Mouse (Mus musculus): ENCODE results near the gene Klhl18.
A peak's percentile ranks its signal among the peaks of the same experiment; 100 is the strongest.

Gene Klhl18

DNA sequence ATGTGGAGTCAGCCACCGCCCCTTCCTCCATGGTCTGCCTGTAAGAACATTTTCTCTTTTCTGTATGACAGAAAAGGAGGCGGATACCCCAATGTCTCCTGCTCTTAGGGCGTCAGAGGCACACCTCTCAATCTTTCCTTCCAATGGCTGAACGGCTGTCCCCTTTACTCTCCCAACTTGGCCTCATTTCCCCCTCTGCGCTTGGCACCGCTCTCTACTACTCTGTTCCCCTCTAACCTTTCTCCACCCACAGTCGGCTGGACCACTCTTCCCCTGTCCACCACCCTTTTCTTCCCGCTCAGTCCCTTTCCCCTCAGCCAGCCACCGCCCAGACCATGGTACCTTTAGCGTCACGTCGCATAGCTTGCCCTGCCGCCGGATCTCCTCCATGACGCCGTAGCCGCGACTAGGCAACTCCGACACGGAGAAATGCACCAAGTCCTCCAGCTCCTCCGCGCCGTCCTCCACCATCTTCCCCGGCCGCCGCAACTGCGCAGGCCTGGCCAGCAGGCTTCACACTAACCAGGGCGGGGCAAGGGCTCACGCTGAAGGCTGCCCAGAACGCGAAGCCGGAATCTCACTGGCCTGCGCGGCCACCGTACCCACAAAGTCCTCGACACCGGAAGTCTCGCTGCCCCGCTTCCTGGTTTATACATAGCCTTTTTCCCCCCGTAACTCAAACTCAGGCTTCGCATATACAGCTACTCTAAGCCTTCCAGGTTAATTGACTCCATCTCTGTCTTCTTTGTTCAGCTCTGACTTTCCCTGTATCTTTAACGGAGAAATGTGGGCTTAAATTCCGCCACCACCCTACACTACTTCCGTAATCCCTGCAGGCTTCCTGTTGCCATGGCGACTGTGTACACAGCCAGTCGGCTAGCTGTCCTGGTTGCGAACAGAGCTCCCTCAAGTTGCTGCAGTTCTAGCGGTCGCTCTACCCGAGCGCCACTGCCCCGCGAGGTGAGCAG is at the start of gene Klhl18, which contains the start of gene Kif9:
TSS of gene Klhl18 (minus strand) at position 571 of the 968 bp plus-strand sequence.
TSS of gene Kif9 (plus strand) at position 835 of the 968 bp plus-strand sequence.
- peak; percentile 96 for DNase-seq (ENCODE audit: low read depth, low spot score)

DNA sequence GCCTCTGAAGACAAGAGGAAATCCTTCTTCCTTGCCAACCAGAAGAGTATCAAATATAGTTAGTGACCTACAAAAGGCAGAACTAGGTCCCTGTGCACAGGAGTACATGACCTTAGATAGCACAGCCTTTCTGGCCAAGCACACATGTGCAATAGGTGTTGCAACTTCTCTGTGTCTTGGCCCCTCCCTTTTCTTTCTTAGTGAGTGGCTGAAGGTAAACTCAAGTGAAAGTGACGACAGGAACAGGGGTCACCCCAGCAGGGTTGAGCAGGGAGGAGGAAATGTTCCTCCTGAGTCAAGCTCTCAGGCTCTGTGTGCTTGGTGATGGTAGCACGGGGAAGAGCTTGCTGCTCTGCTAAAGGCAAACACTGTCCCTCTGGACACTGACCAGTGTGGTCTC is 49.2 kb upstream of the Klhl18 start:
- DNase-seq (ENCODE audit: low read depth, low spot score): no peak

DNA sequence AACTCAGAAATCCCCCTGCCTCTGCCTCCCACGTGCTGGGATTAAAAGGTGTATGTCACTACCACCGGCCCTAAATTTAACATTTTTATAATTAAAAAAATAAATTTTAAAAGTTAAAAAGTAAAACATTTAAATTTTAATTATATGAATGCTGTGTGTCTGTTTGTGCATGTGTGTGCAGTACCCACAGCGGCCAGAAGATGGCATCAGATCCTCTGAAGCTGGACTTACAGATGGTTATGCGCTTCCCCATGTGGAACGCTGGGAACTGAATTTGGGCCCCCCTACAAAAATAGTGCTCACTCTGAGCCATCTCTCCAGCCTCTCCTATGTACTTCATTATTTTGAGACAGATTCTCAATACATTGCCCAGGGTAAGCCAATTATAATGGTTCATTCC is 14.4 kb upstream of the Klhl18 start:
- DNase-seq (ENCODE audit: low read depth, low spot score): no peak

DNA sequence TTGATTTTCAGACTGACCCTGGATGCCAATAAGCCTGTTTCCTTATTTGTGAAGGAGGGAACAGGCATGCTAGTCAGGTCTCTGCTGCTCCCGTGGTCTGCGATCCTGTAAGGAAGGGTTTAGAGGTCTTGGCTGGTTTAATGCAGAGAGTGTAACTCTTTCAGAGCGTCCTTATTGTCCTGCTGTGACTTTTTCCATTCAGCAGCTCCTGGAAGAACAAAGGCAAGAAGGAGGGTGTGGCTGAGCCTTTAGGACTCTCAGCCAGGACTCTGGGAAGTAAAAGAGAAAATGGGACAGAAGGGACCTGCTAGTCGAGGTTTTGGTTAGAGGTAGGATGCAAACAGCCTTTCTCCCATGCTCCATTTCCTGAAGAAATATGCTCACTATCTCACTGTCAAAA is 12.3 kb upstream of the Klhl18 start:
- DNase-seq (ENCODE audit: low read depth, low spot score): no peak

DNA sequence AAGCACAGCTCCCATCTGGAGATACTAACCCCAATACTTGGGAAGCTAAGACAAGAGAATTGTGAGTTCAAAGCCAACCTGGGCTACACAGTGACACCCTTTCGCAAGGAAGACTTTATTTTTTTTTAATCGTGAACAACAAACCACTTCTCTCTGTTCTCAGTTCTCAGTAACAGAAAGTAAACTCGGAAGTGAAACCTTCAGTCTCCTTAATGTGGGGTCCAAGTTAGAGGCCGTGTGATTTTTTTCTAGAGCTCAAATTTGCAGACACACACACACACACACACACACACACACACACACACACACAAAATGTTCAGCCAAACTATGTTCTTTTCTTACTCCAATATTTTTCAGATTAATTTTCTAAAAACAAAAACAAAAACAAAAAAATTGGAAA is 2.1 kb upstream of the Klhl18 start:
- no peak for DNase-seq (ENCODE audit: low read depth, low spot score)

DNA sequence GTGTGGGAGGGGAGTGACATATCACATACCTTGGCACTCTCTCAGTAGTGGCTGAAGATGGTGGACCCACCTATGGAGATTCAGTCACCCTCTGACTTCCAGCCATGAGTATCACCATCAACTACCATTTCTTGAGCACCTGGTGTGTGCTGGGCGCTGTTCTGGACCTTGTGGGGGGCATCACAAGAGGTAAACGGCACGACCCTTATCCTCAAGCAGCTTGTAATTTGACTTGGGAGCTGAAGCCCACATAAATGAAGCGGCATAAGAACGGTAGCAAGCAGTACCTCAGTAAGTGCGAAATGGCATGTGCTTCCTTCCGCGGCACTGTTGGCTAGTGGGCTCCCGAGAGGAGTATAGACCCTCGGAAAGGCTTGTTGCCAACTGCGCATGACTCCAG is 1.5 kb upstream of the Klhl18 start:
- DNase-seq (ENCODE audit: low read depth, low spot score): no peak

DNA sequence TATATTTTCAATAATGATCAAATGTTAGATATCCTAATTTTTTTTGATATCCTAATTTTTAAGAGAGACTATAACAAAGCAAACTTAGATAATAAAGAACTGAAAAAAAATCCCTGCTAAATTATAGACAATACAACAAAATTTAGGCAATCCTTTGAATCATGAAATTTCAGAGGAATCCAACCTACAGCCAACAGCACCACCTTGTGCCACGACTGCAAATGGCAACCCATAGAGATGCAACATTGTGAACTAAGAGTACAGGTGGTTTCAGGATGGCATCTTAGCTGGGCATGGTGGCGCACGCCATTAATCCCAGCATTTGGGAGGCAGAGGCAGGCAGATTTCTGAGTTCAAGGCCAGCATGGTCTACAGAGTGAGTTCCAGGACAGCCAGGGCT is 10.3 kb downstream of the Klhl18 start:
- DNase-seq (ENCODE audit: low read depth, low spot score): no peak

DNA sequence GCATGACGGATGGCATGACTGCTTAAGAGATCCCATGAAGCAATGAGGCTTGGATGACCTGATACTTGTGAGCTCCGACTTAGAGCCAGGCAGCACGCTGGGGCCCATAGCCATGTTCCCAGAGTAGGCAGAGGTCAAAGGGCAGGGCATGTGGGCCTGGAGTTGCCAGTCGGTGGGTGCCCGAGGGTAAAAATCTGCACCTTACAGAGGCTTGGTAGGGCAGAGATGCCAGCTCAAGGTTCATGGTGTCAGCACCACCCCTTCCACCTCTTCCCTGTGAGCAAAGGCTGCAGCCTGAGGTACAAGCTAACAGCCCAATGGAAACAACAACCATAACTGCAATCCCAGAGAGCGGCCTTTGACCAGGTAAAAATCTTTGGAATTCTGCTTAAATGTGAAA is 11.2 kb downstream of the Klhl18 start:
- no peak for DNase-seq (ENCODE audit: low read depth, low spot score)

DNA sequence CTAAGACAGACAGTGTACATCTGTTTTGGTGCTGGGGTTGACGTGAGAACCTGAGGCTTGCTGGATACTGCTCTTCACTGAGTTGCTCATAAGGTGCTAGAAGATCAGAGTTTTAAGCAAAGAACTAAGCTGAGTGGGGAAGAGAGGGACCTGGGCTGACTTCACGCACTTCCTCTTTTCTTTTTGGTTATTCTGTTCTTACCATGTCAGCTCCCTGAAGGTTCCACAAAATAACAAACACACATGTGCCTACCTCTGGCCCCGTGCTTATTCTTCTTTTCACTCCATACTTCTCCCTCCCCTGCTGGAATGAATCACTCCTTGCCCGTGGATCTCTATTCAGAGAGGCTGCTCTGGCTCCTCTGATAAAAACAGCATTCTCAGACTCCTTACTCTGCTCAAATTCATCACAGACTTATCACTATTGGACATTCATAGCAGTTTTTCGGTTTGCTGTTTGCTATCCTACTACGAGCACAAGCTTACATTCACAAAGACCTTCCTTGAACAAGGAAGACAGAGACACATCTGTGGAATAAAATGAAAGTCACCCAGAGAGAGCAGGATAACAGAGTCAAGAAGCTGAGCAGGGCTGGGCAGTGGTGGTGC is 12.4 kb downstream of the Klhl18 start:
- no peak for DNase-seq (ENCODE audit: low read depth, low spot score)

DNA sequence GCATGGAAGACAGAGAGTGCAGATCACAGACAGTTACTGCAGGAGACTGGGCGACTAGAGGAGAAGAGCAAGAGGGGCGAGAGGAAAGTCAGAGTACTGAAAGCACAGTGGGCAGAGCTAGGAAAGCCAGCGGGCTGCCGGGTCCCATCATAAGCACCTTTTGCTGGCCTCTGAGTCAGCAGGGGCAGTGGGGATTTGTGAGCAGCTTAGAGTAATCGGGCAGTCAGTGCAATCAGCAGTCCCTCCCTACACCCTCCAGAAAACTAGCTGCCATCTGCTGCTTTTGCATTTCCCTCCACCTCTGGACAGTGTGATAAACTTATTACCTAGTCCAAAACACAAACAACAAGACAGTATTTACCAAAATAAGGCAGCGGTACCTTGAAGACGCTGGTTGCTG is 14.2 kb downstream of the Klhl18 start:
- DNase-seq (ENCODE audit: low read depth, low spot score): no peak

DNA sequence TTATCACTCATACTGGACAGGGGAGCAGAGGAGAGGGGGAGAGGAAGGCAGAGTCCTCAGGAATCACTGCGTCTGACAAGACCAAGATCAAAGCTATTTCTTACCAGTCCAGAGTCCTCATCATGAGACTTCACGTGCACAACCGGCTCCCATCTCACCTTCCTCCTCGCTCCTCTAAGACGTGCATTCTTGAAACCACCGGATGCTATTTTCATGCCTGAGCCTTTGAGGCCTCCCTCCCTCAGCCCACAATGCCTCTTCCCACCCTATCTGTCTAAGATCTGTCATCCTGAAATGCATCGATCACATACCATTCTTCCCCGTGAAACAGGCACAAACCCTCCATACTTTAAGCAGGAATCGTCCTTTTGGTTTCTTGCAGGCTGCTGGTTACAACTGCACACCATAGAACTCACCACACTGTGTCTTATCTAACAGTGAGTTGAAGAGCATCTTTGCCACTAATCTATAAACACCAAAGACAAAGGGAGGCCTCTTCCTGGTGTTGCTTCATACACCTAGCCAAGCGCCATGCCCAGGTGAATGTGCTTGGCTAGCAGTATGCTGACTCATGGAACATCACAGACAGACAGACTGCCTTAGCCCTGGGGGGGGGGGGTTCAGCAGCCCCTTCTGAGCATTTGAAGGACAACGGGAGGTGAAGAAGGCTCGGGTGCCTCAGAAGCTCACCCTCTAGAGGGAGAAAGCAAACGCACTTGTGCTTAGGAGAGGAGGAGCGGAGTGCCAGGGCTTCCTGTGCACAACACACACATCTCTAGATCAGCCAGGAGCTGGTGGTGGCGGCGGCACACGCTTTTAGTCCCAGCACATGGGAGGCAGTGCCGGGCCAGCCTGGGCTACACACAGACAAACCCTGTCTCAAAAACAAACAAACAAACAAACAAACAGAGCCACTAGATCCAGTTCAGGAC is 15.3 kb downstream of the Klhl18 start:
- DNase-seq (ENCODE audit: low read depth, low spot score): no peak

DNA sequence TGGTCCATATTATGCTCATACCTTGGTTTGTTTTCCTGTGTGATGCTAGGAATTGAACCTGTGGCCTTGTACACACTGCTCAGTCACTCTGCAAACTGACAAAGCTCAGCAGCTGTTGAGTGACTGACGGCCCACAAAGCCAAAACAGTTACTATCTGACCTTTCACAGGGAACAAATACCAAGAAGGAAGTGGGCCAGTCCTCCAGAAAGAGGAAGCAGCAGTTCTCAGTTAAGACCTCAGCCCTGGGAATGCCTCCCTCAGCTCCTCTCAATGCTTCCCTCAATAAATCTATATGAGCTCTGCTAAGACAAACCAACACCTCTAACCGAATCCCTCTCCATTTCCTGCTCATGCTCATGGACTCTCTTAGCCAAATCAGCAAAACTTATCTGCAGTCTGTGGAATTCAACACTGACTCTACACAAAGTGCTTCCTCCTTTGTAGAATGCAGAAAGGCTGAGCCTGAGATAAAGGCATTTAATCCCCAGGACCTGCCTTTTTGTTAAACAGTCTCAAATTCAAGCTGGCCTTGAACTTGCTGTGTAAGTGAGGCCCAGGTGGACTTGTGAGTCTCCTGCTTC is 17.3 kb downstream of the Klhl18 start:
- DNase-seq (ENCODE audit: low read depth, low spot score): no peak

DNA sequence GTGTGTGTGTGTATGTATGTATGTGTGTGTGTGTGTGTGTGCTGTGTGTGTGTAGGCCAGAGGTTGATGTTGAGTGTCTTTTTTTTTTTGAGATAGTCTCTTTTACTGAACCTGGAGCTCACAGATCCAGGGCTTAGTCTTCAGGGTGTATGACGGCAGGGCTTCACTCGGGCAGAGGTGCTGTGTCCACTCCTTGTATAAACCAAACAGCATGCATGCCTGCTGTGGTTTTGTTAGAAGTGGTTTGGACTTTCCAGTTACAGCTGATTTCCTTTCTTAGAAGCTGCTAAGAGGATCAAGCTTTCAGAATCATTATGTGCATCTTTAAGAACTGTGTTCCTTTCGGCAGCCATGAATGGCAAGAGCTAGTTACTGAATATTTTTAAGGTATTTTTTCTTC is 18.6 kb downstream of the Klhl18 start:
- DNase-seq (ENCODE audit: low read depth, low spot score): no peak

DNA sequence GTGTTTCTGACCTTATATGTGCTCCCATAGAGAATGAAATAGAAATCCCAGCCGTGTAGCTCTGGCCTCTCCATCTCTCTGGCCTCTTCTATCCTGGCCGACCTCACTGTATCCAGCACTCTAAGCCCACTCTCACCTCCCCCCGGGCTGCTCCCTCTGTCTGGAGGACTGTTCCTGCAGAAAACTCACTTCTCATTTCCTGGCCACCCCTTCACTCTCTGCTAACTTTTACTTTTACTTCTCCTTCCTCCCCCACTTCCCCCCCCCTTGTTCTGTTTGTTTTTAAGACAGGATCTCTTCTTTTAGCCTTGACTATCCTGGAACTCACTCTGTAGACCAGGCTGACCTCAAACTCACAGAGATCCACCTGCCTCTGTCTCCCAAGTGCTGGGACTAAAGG is 24.0 kb downstream of the Klhl18 start:
- no peak for DNase-seq (ENCODE audit: low read depth, low spot score)

DNA sequence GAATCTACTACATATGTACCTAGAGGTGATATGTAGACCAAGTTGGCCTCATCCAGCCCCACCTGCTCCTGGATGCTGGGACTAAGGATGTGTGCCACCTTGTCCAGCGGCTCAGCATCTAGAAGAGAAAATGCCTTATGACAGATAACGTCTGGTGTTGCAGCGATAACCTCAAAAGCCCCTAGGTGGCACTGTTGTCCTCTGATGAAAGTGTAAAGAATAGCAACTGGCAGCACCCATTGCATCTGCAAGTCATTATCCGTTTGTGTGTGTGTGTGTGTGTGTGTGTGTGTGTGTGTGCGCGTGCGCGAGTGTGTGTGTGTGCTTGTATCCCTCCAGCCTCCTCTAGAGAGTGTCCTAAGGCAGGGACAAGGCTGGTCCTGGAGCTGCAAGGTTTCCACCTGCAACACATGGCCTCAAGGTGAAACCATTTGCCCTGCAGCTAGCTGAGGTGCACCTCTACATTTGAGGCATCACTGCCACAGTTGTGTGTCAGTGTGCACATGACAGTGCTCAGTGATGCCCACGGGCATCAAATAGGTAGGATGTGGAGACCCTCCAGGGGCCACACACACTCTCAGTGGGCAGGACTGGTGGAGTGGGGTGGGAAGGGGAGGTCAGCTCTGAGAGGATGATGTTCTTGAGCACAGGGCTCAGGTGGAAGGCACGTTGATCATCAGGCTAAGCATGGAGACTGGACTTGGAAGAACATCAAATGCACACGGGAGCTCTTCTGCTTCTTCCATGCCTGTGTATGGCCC is 27.5 kb downstream of the Klhl18 start:
- DNase-seq (ENCODE audit: low read depth, low spot score): peak; percentile 88

DNA sequence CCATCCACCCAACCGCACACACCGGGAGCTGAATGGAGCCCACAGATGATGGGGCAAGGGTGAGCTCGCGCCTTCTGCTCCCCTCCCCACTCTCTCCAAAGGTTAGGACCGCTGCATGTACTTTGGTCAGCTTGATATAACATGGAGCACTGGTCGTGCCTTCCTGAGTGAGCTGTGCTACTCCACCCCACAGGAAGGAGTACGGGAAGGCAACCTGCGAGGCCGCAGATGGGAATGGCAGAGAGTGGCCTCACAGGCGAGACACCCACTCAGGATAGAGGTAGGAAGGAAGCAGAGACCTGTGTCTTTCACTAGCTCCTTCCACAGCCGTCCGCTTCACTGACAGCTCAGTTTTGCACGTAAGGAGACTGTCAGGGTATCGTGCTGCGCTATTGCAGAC is 28.1 kb downstream of the Klhl18 start:
- DNase-seq (ENCODE audit: low read depth, low spot score): no peak

DNA sequence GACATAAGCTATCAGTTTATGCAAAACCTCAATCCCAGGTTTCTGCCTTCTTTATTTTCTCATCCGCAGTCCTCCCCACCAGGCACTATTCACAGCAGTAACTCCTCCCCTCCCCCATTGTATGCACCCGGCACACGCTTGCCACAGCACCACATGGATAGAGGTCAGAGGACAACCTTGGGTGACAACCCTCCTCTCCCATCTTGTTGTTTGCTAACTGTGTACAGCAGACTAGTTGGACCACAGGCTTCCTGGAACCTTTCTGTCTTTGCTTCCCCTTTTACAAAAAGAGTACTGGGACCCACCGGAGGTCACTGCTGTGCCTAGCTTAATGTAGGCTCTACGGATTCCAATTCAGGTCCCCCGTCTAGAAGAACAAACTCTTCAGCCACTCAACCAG is 35.9 kb downstream of the Klhl18 start:
- DNase-seq (ENCODE audit: low read depth, low spot score): no peak

DNA sequence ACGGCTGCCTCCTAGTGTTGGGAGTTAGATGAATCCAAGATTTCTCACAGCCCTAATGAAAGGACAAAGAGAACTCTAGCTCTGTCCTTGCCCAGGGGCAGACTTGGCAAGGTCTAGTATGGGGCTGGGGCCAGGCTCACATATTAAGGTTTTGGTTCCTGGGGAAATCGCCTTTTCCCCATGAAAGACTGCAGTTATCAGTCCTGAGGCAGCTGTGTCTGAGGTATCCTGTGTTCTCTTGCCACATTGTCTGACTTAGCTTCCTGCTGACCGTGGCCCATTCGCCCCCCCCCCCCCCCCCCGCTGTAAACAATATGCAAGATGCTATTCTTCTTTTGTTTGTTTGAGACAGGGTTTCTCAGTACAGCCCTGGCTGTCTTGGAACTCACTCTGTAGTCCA is 36.4 kb downstream of the Klhl18 start:
- DNase-seq (ENCODE audit: low read depth, low spot score): no peak

DNA sequence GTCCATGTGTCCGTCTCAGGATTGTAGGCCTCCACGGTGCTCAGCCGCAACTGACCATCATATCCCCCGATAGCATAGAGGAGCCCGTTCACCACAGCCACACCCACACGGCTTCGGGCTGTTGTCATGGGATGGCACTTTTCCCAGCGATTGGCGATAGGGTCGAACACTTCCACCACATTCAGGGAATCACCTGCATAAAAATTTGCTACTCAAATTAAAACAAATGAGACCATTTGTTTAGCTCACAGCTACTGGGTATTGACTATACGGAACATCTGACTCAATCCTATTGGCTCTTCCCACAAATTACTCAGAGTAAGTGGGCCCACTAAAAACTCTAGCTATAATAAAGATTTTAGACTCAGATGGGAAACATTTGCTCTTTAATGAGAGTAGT is 40.5 kb downstream of the Klhl18 start:
- no peak for DNase-seq (ENCODE audit: low read depth, low spot score)

DNA sequence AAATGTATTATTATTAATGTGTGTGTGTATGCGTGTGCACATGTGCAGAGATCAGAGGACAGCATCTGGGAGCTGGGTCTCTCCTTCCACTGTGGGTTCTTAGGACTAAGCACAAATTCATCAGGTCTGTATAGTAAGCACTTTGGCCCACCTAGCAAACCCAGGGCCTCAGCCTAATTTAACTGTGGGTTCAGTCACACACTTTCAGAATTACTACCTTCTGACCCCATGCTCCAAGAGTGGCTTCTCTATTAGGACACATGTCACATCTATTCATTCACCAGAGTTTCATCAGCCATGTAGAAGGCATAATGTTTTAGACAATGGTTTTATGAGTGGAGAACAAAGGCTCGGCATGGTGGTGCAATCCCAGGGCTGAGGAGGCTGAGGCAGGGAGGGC is 43.4 kb downstream of the Klhl18 start:
- DNase-seq (ENCODE audit: low read depth, low spot score): no peak

DNA sequence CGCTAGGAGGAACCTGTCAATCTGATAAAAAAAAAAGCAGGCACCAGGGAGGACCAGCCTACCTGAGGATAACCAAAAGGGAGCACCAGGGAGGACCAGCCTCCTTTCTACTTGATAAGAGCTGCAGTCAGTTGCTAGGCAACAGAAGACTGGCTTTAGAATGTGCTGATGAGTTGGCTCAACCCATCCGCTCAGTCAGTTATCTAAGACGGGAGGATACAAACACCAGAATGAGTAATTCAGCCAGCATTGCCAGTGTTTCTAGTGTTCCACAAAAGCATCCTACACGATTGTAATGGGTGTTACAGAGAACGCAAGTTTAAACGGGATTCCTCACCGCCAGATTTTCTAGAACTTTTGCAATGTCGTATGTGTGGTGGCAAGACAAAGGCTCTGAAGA is 45.3 kb downstream of the Klhl18 start:
- DNase-seq (ENCODE audit: low read depth, low spot score): no peak
